Mouse (Mus musculus): ENCODE results near the gene Ezh2. TPM values are rescaled to one million over a fixed set of nuclear protein-coding genes. Genes with fewer than 3 reads are reported as not detected.
"Not testable (repeated sequence)": the region's sequence is repeated elsewhere in the genome, so short reads cannot be mapped to it uniquely, and the experiment has no call there.

Ezh2 gene
- polyA plus RNA-seq, 1 experiment from 2014 or later: 64.4 TPM

DNA sequence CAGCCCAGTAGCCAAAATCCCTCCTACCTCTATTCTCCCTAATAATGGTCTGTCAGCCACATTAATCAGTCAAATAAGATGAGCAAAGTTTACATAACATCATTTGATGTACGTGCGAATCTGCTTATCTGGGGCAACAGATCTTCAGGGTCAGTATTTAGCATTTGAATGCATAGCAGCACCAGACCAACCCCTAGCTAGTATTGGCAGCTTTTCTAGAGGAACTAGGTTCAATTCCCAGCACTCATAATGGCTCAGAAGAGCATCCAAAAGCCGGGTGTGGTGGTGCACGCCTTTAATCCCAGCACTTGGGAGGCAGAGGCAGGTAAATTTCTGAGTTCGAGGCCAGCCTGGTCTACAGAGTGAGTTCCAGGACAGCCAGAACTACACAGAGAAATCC, 13.2 kb upstream of the Ezh2 start:
- H3K4me2 ChIP-seq (ENCODE audit: low read depth, low read length); H3K9ac ChIP-seq (ENCODE audit: low read length): not testable (repeated sequence)
- WGBS: 52% methylated on average over 5 of the region's 5 CpGs

DNA sequence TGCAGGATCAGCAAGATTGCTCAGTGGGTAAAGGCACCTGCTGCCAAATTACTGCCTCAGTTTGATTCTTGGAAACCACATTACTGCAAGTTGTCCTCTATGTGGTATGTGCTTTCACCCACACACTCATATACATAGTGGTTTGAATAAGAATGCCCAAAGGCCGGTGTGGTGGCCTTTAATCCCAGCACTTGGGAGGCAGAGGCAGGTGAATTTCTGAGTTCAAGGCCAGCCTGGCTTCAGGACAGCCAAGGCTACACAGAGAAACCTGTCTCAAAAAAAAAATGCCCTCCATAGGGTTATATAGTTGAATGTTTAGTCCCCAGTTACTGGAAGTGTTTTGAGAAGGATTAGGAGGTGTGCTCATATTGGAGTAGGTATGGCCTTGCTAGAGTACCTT, 6.8 kb upstream of the Ezh2 start:
- Histone ChIP-seq H3K27me3 (ENCODE audit: control insufficient read depth, insufficient read depth, low read length) (no peaks in the 10 kb centered on the region), H3K4me2 (ENCODE audit: low read depth, low read length) (no peak overlapping the region), H3K9me3 (replicated peaks; ENCODE audit: control insufficient read depth, low read length) (no peaks in the 10 kb centered on the region), H3K27ac (ENCODE audit: low read length) (no peak overlapping the region), H3K9ac (ENCODE audit: low read length) (no peak overlapping the region), H3K36me3 (ENCODE audit: control insufficient read depth, insufficient read depth, low read length) (no peaks in the 10 kb centered on the region), H3K4me3 (replicated peaks; ENCODE audit: low read length) (no peak overlapping the region), H3K4me1 (ENCODE audit: control insufficient read depth, insufficient read depth, low read length) (no peaks in the 10 kb centered on the region)
- 72% methylated on average over 1 of the region's 1 CpGs for WGBS
- no peak for ATAC-seq (ENCODE audit: insufficient read depth, low FRiP score)

More for the DNA sequence above, 13.2 kb upstream of the Ezh2 start:
- H3K27me3 ChIP-seq (ENCODE audit: control insufficient read depth, insufficient read depth, low read length); H3K4me1 ChIP-seq (ENCODE audit: control insufficient read depth, insufficient read depth, low read length); H3K36me3 ChIP-seq (ENCODE audit: control insufficient read depth, insufficient read depth, low read length); H3K27ac ChIP-seq (ENCODE audit: low read length); H3K4me3 ChIP-seq (replicated peaks; ENCODE audit: low read length); ATAC-seq (ENCODE audit: insufficient read depth, low FRiP score); H3K9me3 ChIP-seq (replicated peaks; ENCODE audit: control insufficient read depth, low read length): not testable (repeated sequence)

DNA sequence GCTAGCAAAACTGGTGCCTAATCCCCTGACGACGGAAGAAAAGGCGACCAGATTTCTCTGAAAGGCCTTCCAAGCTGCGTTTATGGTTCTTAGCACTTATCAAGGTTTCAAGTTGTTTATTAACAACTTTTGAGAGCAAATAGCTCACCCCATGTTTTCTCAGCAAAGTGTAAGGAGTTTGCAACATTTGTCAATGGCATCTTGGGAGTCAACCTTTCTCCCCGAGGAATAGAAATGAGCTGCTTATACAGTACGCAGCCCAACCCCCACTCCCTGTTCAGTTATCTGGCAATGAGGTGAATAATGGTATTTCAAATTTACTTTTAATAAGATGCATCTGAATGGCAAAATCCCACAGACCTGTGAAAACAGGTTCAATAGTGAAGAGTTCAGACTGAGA, 555 bp upstream of the Ezh2 start:
- peak overlapping the region; percentile 99 for H3K27ac ChIP-seq (ENCODE audit: low read length)
- H3K9ac ChIP-seq (ENCODE audit: low read length): peak overlapping the region; percentile 80
- H3K36me3 ChIP-seq (ENCODE audit: control insufficient read depth, insufficient read depth, low read length): no peaks in the 10 kb centered on the region
- no peak for ATAC-seq (ENCODE audit: insufficient read depth, low FRiP score)
- 2% methylated on average over 6 of the region's 6 CpGs for WGBS
- H3K4me1 ChIP-seq (ENCODE audit: control insufficient read depth, insufficient read depth, low read length): 0 out of 2 replicates have a peak, but pooled peaks cover 4% of the 10 kb centered on the region
- H3K27me3 ChIP-seq (ENCODE audit: control insufficient read depth, insufficient read depth, low read length): no peaks in the 10 kb centered on the region
- H3K4me3 ChIP-seq (replicated peaks; ENCODE audit: low read length): peak overlapping the region; percentile 96
- peak overlapping the region; percentile 80 for H3K4me2 ChIP-seq (ENCODE audit: low read depth, low read length)
- no peaks in the 10 kb centered on the region for H3K9me3 ChIP-seq (replicated peaks; ENCODE audit: control insufficient read depth, low read length)

DNA sequence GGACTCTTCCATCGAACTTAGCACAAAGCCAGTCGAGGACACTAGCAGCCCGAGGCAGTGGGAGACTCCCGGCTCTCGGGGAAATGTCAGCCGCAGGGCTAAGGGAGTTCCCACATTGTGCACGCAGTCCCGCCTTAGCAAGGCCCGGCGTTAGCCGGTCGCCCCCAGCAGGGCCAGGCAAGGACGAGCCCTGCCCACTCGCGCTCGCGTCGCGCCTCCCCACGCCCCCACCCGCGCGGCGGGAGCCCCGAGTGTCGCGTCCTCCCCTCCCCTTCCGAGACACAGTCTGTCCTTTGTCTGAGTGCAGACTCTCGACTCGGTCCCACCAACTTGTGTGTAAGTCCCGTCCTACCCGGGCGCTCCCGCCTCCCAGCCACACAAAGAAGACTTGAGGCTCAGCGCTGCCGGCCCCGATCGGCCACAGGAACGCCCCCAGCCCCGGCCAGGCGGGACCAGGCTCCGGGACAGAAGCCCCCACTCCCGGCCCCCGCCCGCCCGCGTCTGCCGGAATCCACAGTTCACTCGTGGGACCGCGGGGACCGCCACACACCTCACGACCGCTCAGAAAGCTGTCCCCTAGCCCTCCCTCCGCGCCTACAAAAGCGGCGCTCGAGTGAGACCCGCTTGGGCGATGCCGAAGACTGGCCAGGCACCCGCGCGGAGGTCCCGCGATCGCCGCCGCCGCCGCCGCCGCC, 853 bp downstream of the Ezh2 start:
- Histone ChIP-seq H3K4me3 (replicated peaks; ENCODE audit: low read length) (peak overlapping the region; percentile 96), H3K27me3 (ENCODE audit: control insufficient read depth, insufficient read depth, low read length) (no peaks in the 10 kb centered on the region), H3K36me3 (ENCODE audit: control insufficient read depth, insufficient read depth, low read length) (no peaks in the 10 kb centered on the region), H3K4me1 (ENCODE audit: control insufficient read depth, insufficient read depth, low read length) (0 out of 2 replicates have a peak, but pooled peaks cover 4% of the 10 kb centered on the region), H3K4me2 (ENCODE audit: low read depth, low read length) (peak overlapping the region; percentile 68), H3K9ac (ENCODE audit: low read length) (peak overlapping the region; percentile 99), H3K27ac (ENCODE audit: low read length) (peak overlapping the region; percentile 99), H3K9me3 (replicated peaks; ENCODE audit: control insufficient read depth, low read length) (no peaks in the 10 kb centered on the region)
- WGBS: under 1% methylated on average over 73 of the region's 74 CpGs
- peak; percentile 70 for ATAC-seq (ENCODE audit: insufficient read depth, low FRiP score)

DNA sequence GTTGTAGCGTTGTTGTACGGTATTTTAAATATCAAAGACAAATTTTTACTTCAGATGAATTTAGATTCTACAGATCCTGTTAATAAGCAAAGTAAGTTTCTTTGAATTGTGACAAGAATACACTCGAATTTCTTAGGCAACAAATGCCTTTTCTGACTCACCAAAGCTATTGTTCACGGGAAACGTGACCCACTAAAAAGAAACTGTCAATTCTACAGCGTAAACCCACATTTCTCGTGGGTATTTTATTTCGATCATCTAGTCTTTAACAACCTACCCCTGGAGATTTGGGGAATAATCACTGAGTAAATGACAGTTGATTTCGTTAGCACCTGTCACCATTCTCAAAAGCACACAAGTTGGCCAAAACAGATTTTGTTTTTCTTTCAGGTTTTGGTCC, 1.6 kb downstream of the Ezh2 start:
- 5% methylated on average over 9 of the region's 9 CpGs for WGBS

DNA sequence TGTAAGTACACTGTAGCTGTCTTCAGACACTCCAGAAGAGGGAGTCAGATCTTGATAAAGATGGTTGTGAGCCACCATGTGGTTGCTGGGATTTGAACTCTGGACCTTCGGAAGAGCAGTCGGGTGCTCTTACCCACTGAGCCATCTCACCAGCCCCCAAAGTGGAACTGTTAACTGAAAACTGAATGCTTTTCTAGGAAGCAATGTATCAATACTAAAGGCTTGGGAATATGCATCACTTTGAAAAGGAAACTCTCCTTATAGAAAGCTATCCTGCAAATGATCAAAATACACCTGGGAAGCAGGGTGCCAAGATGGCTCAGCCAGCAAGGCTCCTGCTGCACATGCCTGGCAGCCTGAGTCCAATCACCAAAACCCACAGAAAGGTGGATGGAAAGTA, 7.8 kb downstream of the Ezh2 start:
- H3K9me3 ChIP-seq (replicated peaks; ENCODE audit: control insufficient read depth, low read length): not testable (repeated sequence)
- WGBS: 83% methylated on average over 2 of the region's 2 CpGs

More for the DNA sequence above, 1.6 kb downstream of the Ezh2 start:
- ATAC-seq (ENCODE audit: insufficient read depth, low FRiP score): no peak
- Histone ChIP-seq H3K36me3 (ENCODE audit: control insufficient read depth, insufficient read depth, low read length) (no peaks in the 10 kb centered on the region), H3K4me2 (ENCODE audit: low read depth, low read length) (peak overlapping the region; percentile 68), H3K27ac (ENCODE audit: low read length) (peak overlapping the region; percentile 99), H3K27me3 (ENCODE audit: control insufficient read depth, insufficient read depth, low read length) (no peaks in the 10 kb centered on the region), H3K9me3 (replicated peaks; ENCODE audit: control insufficient read depth, low read length) (no peaks in the 10 kb centered on the region), H3K9ac (ENCODE audit: low read length) (peak overlapping the region; percentile 99), H3K4me1 (ENCODE audit: control insufficient read depth, insufficient read depth, low read length) (0 out of 2 replicates have a peak, but pooled peaks cover 4% of the 10 kb centered on the region), H3K4me3 (replicated peaks; ENCODE audit: low read length) (peak overlapping the region; percentile 96)

DNA sequence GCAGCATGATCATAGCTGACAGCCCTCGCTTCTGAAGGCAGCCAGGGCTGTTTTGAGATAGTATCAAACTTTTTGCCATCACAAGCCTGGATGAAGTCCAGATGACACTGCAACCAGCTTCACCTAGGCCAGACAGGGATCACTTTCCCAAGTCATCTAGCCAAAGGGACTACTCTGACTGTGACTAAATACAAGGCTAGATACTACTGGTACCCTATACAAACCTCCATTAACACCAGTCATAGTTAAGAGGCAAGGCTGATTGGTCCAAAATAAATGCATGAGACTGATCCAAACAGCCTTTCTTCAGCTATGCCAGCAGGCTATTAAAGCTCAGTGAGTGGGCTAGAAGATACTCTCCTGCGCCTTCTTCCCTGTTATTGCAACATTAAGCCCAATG, 22.3 kb downstream of the Ezh2 start:
- no peaks in the 10 kb centered on the region for H3K27me3 ChIP-seq (ENCODE audit: control insufficient read depth, insufficient read depth, low read length)
- peaks cover 24% of the 10 kb centered on the region for H3K36me3 ChIP-seq (ENCODE audit: control insufficient read depth, insufficient read depth, low read length)
- no peak overlapping the region for H3K27ac ChIP-seq (ENCODE audit: low read length)
- WGBS: 95% methylated on average over 2 of the region's 2 CpGs
- no peaks in the 10 kb centered on the region for H3K4me1 ChIP-seq (ENCODE audit: control insufficient read depth, insufficient read depth, low read length)
- H3K9me3 ChIP-seq (replicated peaks; ENCODE audit: control insufficient read depth, low read length): no peaks in the 10 kb centered on the region
- ATAC-seq (ENCODE audit: insufficient read depth, low FRiP score): no peak
- no peak overlapping the region for H3K9ac ChIP-seq (ENCODE audit: low read length)
- H3K4me3 ChIP-seq (replicated peaks; ENCODE audit: low read length): no peak overlapping the region
- H3K4me2 ChIP-seq (ENCODE audit: low read depth, low read length): no peak overlapping the region

More for the DNA sequence above, 7.8 kb downstream of the Ezh2 start:
- not testable (repeated sequence) for H3K27ac ChIP-seq (ENCODE audit: low read length); H3K4me1 ChIP-seq (ENCODE audit: control insufficient read depth, insufficient read depth, low read length); H3K36me3 ChIP-seq (ENCODE audit: control insufficient read depth, insufficient read depth, low read length); ATAC-seq (ENCODE audit: insufficient read depth, low FRiP score); H3K4me3 ChIP-seq (replicated peaks; ENCODE audit: low read length); H3K9ac ChIP-seq (ENCODE audit: low read length); H3K27me3 ChIP-seq (ENCODE audit: control insufficient read depth, insufficient read depth, low read length); H3K4me2 ChIP-seq (ENCODE audit: low read depth, low read length)

DNA sequence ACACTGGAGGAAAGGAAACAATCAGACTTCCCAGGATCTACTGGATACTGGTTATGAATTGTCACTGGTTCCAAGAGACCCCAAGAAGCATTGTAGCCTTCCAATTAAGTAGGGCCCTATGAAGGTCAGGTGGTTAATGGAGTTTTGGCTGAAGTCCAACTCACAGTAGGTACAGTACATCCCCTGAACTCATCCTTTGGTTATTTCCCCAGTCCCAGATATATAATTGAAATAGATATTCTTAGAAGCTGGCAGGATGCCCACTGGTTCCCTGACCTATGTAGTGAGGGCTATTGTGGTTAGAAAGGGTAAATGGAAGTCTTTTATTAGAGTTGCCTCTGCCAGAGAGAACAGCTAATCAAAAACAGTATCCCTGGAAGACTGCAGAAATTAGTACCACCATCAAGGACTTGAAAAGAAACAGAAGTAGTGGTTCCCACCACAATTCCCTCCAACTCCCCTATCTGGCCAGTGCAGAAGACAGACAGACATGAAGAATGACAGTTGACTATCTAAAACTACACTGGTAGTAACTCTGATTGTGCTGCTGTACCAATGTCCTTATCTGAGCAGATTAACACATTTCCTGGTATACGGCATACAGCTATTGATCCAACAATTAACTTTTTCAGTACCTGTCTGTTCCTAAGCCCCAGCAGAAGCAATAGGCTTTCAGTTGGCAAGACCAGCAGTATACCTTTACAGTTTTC, 29.7 kb downstream of the Ezh2 start:
- Histone ChIP-seq H3K4me3 (replicated peaks; ENCODE audit: low read length) (no peak overlapping the region), H3K9ac (ENCODE audit: low read length) (no peak overlapping the region), H3K4me2 (ENCODE audit: low read depth, low read length) (no peak overlapping the region), H3K27me3 (ENCODE audit: control insufficient read depth, insufficient read depth, low read length) (no peaks in the 10 kb centered on the region), H3K4me1 (ENCODE audit: control insufficient read depth, insufficient read depth, low read length) (no peaks in the 10 kb centered on the region), H3K9me3 (replicated peaks; ENCODE audit: control insufficient read depth, low read length) (no peaks in the 10 kb centered on the region), H3K27ac (ENCODE audit: low read length) (no peak overlapping the region), H3K36me3 (ENCODE audit: control insufficient read depth, insufficient read depth, low read length) (peaks cover 26% of the 10 kb centered on the region)
- no peak for ATAC-seq (ENCODE audit: insufficient read depth, low FRiP score)
- WGBS: 48% methylated on average over 1 of the region's 1 CpGs

DNA sequence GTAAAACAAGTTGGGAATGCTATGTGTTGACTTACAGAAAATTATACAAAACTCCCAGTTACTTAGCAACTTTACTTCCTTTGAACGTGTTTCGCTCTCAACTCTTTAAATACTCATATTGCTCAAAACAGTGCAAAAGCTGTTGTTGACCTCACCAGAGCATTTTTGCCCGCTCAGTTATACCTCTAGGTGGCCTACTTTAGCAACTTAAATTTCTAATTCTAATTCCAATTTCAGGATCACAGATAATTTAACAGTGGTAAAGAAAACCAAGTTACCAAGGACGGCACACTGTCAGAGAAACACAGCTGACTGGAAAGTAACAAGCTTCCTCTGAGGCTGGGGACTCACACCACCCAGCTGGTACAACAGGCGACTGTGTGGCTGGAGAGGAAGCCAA, 33.7 kb downstream of the Ezh2 start:
- ATAC-seq (ENCODE audit: insufficient read depth, low FRiP score): no peak
- WGBS: 76% methylated on average over 5 of the region's 5 CpGs
- H3K27ac ChIP-seq (ENCODE audit: low read length): no peak overlapping the region

More for the DNA sequence above, 33.7 kb downstream of the Ezh2 start:
- H3K27me3 ChIP-seq (ENCODE audit: control insufficient read depth, insufficient read depth, low read length): no peaks in the 10 kb centered on the region
- H3K4me3 ChIP-seq (replicated peaks; ENCODE audit: low read length): no peak overlapping the region
- H3K9ac ChIP-seq (ENCODE audit: low read length): no peak overlapping the region
- H3K4me2 ChIP-seq (ENCODE audit: low read depth, low read length): no peak overlapping the region
- no peaks in the 10 kb centered on the region for H3K4me1 ChIP-seq (ENCODE audit: control insufficient read depth, insufficient read depth, low read length)
- no peaks in the 10 kb centered on the region for H3K9me3 ChIP-seq (replicated peaks; ENCODE audit: control insufficient read depth, low read length)
- no peaks in the 10 kb centered on the region for H3K36me3 ChIP-seq (ENCODE audit: control insufficient read depth, insufficient read depth, low read length)

All from stomach, embryonic 16.5 days (tissue).